Mouse (Mus musculus) embryonic fibroblast, embryonic 13.5 days (primary cell): ENCODE results near the gene Platr17.

Experiments
- CTCF ChIP-seq: IDR thresholded peaks from 2 replicates; pipeline ENCODE4 v1.5.1; 2011; ENCODE audit warnings: mild to moderate bottlenecking, control low read depth, low read length, moderate library complexity, borderline replicate concordance; ENCODE audit not compliant: insufficient read depth
- POLR2A ChIP-seq: IDR thresholded peaks from 2 replicates; pipeline ENCODE4 v1.6.1; 2011; ENCODE audit warnings: low read depth, mild to moderate bottlenecking, control low read depth, low read length, moderate library complexity

GRCm38 (mm10) chr17:33926207-33926932, 21.4 kb downstream of the Platr17 start:
- TF ChIP-seq CTCF (peak; percentile 5; the same call in 1 of the 2 replicates), POLR2A (no peak)
